Mouse (Mus musculus): ENCODE data around the gene Msl1.
A peak's percentile ranks its signal among the peaks of the same experiment; 100 is the strongest.

The Msl1 gene

GRCm38 (mm10) chr11:98764746-98765145 is 30.6 kb upstream of the Msl1 start:
- DNase-seq (ENCODE audit: low read depth): no peak

GRCm38 (mm10) chr11:98765421-98766309 is 29.7 kb upstream of the Msl1 start:
- DNase-seq (ENCODE audit: low read depth): no peak

GRCm38 (mm10) chr11:98766346-98766745 is 29.0 kb upstream of the Msl1 start:
- DNase-seq (ENCODE audit: low read depth): no peak

GRCm38 (mm10) chr11:98766816-98767215 is 28.5 kb upstream of the Msl1 start:
- DNase-seq (ENCODE audit: low read depth): no peak

- peak; percentile 77 for DNase-seq (ENCODE audit: low read depth)
Measured at GRCm38 (mm10) chr11:98767276-98767675, 28.0 kb upstream of the Msl1 start.

GRCm38 (mm10) chr11:98767713-98768112 is 27.6 kb upstream of the Msl1 start:
- DNase-seq (ENCODE audit: low read depth): no peak

- DNase-seq (ENCODE audit: low read depth): no peak
Measured at GRCm38 (mm10) chr11:98768127-98769006, 26.9 kb upstream of the Msl1 start.

- no peak for DNase-seq (ENCODE audit: low read depth)
Measured at GRCm38 (mm10) chr11:98769007-98769954, 26.0 kb upstream of the Msl1 start.

GRCm38 (mm10) chr11:98770096-98770975 is 25.0 kb upstream of the Msl1 start:
- DNase-seq (ENCODE audit: low read depth): no peak

GRCm38 (mm10) chr11:98771131-98771530 is 24.2 kb upstream of the Msl1 start:
- no peak for DNase-seq (ENCODE audit: low read depth)

GRCm38 (mm10) chr11:98771844-98772525 is 23.3 kb upstream of the Msl1 start:
- DNase-seq (ENCODE audit: low read depth): no peak

GRCm38 (mm10) chr11:98772667-98773171 is 22.6 kb upstream of the Msl1 start:
- no peak for DNase-seq (ENCODE audit: low read depth)

- DNase-seq (ENCODE audit: low read depth): peak; percentile 99
Measured at GRCm38 (mm10) chr11:98773635-98774295, 21.6 kb upstream of the Msl1 start.

- no peak for DNase-seq (ENCODE audit: low read depth)
Measured at GRCm38 (mm10) chr11:98774582-98775347, 20.6 kb upstream of the Msl1 start, which contains the start of gene Nr1d1. Nr1d1 (minus strand) TSS chr11:98775333.

- peak; percentile 88 for DNase-seq (ENCODE audit: low read depth)
Measured at GRCm38 (mm10) chr11:98775348-98776051, 19.8 kb upstream of the Msl1 start.

GRCm38 (mm10) chr11:98776052-98776764 is 19.1 kb upstream of the Msl1 start:
- DNase-seq (ENCODE audit: low read depth): no peak
